Mouse (Mus musculus): ENCODE results near the gene Zfp326.

GRCm38 (mm10) chr5:105909209-105909608, 32.8 kb downstream of the Zfp326 start:
- no peak for TF ChIP-seq CTCF (conservative IDR thresholded peaks at IDR 0.05; ENCODE audit: insufficient read depth, insufficient read length, low read depth, low read length)
- TF ChIP-seq POLR2A (IDR thresholded peaks at IDR 0.05; ENCODE audit: low read depth, low read length), result no peak
